Mouse (Mus musculus): Measurements from ENCODE around the gene Frmd4a.
"Not testable (repeated sequence)": the region's sequence is repeated elsewhere in the genome, so short reads cannot be mapped to it uniquely, and the experiment has no call there.

The Frmd4a gene

DNA sequence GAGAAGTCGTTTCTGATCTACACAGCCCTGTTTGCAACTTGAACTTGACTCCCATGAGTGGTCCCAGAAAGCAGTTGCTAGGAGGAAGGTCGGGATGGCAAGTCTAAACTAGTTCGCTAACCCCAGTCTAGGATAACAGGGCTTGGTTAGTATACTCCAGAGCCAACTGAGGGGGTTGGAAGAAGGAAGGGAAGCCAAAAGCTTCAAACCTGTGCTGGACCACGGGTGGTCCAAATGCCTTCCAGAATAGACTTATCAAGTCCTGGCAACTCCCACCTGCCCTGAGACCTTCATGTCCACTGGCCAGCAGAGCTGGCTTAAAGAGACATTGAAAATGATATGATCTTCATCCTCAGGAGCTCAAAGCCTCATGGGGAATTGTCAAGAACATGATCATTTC lies 318.4 kb downstream of the Frmd4a start:
- no peak for DNase-seq (ENCODE audit: low spot score in 2 of 2)

DNA sequence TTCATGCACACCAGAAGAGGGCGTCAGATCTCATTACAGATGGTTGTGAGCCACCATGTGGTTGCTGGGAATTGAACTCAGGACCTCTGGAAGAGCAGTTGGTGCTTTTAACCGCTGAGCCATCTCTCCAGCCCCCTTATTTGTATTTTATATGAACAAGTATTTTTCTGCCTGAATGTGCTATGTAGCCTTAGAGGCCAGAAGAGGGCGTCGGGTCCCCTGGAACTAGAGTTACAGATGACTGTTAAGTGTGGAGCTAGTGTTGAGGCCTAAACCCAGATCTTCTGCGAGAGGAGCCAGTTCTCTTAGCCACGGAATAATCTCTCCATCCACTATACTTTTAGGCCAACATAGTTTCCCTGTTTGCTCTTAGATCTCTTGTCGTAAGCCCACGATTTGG lies 320.8 kb downstream of the Frmd4a start:
- DNase-seq (ENCODE audit: low spot score in 2 of 2), result not testable (repeated sequence)

DNA sequence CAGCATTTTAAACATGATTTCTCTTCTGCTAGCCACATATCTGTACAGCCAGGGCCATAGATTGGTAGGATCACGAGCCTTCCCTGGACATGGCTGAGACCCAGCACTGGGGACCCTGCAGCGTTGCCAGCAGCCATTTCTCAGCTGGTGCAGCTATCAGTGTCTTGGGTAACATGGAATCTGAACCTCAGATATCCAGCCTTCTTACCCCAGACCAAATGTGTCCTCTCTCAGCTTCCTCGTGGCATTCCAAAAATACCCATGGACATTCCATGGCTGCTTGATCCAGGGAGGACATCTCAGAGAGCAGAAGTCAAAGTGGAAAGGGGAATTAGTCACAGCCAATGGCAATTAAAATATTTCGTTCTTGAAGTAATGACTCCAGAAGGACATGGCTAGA lies 321.6 kb downstream of the Frmd4a start:
- no peak for DNase-seq (ENCODE audit: low spot score in 2 of 2)

DNA sequence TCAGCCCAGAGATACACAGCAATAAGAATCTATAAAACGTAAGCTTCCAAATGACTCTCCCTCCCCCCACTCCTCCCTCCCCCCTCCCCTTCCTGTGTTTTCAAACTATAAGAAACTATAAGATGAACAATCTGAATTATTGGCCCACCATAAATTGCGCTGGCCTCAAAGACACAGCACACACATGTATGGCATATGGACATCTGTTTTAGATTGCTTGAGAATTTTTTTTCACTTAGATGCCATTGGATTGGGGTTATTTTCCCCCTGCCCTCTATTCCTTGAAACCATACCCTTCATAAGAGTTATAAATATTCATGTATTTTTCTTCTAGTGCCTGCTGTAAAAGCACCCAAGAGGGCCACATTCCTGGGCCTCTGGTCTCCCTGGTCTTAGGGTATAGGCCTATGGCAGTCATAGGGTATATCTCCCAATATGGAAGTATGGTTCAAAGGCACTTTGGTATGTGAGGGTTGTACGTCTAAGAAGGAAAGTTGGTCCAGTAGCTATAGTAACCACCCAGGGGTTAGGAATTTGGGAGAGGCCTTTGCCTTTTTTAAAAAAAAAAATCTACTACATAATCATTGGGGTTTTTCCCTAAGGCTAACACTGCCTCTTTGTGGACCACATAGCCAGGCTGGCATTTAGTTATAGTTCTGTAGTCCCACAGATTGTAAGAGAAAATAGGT lies 322.2 kb downstream of the Frmd4a start:
- no peak for DNase-seq (ENCODE audit: low spot score in 2 of 2)

DNA sequence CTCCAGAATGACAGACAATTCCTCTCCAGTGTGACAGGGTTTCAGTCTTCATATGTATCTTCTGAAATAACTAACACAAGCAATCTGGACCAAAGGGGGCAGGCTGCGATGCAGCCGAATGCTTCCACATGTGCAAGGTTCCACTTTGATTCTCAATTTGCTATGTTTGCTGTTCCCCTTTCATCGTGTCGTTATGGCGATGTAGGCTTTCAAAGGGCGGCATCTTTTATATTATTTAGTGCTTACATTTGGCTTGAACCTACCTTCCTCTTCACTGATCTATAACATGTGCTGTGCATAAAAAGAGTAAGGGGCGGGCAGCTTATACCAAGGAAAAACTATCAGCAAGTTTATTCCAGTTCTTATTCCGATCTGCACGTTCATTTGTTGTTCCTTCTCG lies 322.9 kb downstream of the Frmd4a start:
- DNase-seq (ENCODE audit: low spot score in 2 of 2), result no peak

DNA sequence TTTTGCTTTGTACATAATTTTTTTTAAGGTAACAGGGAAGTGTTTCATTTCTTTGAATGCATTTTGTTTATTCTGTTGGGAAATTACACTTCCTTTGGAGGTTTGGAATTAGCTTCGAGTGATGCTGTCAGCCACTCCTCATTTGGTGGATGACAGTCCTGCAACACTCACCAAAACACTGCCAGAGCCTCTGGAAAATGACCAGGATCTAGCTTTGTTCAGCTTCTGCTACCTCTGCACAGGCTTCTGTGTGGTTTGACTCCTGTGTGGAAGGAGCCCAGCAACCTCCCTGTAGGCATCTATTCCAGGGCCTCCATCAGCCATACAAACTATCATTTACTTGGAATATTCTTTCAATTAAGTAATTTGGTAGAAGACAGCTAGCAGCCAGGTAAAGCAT lies 323.6 kb downstream of the Frmd4a start:
- DNase-seq (ENCODE audit: low spot score in 2 of 2), result no peak

DNA sequence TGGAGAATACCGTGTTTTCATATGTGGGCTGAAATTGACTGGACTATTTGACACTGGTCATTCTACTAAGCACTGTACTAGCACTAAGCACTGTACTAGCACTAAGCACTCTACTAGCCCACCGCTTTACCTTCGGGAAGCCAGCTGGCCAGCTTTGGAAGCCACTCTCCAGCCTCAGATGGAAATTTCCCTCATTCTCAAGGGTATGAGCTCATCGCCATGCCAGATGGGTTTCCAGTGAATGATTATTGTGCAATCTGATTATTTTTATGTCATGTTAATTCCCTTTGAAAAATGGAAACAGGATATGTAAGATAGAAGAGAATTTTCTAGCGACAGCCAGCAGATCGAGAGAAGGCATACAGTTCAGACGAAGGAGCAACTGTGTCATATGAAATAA lies 324.5 kb downstream of the Frmd4a start:
- DNase-seq (ENCODE audit: low spot score in 2 of 2), result no peak

DNA sequence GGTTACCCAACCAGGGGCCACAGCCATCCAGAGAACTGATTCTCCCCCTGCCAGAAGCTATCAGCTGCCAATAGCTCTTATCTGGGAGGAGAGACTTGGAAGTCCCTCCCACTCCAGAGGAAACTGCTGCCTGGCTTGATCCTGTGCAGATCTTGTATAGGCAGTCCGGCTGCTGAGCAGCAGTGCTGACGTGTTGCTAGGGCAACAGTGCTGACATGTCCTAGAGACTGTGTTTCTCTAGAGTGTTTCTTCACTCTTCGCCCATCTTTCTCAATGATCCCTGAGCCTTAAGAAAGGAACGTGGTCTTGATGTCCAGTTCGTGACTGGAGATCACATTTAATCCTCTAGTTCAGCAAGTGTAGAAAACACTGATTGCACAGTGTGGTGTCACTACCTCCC lies 326.9 kb downstream of the Frmd4a start:
- no peak for DNase-seq (ENCODE audit: low spot score in 2 of 2)

DNA sequence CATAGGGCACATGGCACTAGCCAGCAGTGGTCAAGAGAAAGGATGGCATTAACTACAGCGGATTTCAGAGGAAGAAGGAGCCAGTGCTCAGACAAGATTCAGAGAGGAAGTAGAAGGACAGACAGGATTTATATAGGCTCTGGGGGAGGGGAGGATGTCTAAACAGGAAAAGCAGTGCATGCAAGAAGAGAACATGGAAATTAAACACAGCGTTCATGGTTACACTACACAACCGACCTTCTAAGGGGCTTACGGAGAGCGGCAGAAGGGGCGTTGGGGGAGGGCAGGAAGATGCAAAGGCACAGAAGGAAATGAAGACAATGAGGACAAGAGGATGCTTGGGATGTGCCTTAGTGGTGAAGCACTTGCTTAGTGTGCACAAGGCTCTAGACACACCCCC lies 328.7 kb downstream of the Frmd4a start:
- no peak for DNase-seq (ENCODE audit: low spot score in 2 of 2)

DNA sequence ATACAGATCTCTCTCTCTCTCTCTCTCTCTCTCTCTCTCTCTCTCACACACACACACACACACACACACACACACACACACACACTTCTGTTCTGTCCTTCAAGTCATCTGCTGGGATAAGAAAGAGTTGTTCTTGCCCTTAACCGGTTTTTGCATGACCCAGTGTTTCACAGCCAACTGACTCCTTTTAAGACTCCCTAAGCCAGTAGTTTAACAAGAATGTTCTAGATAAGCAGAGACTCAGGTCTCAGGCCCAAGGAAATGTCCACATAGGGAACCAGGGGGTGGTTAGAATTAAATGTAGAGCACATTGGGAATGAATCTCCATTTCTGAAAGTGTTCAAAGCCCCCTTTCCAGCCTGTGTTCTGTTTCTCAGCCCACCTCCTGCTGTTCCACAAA lies 329.4 kb downstream of the Frmd4a start:
- no peak for DNase-seq (ENCODE audit: low spot score in 2 of 2)

DNA sequence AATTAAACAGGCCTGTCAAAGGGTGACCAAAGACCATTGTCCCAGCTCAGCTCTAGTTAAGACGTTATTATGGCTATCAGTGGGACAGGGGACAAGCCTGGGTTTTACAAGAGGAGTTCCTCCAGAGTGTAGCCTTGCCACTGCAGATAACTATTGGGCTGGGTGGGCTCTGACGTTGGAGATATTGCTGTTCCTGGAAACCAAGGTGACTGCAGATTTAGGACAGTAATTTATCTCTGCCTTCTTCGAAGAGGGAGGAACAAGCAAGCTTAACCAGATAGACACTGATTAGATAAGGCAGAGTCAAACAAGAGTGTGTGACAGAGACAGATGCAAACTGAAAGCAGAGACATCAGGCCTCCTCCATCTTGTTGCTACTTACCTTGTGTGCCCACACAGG lies 330.3 kb downstream of the Frmd4a start:
- DNase-seq (ENCODE audit: low spot score in 2 of 2), result no peak

DNA sequence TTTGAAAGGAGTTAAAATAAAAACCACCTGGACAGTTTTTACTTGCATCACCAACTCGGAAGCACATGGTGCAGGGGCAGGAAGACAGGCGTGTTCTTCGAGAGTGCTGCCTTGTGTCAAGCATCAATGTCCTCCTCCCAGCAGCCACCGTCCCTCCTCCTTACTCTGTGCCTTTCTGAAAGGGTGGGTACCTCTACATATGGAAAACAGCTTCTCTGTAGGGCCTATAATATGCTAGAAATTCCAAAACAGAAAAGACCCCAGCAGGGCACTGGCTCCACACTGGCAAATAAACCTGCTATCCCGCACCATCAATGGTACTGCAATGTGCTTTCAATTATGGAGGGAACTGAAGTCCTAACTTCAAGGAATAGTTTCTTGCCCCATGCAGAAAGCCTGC lies 331.0 kb downstream of the Frmd4a start:
- no peak for DNase-seq (ENCODE audit: low spot score in 2 of 2)

DNA sequence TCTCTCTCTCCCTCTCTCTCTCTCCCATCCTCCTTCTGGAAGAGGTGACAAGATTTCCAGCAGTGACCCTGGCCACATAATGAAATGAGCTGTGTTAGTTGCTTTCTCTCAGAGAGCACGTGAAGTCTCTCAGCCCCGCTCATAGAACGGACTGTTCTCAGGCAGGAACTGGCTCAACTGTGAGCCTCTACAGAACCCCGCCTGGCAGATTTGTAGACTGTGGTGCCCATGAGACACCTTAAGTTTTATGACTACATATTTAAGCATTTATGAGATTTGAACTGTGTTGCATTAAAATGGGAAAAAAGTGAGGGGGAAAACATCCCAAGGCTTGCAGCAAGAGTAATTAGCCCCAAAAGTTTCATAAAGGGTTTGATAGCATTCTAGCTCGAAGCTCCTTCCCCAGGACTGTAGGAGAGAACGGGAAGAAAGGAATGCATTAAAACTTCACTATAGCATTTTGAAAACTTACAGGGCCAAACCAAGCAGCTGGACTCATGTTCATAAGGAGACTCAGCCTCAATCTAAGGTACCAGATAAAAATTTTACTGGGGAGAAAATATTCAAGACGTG lies 339.4 kb downstream of the Frmd4a start:
- DNase-seq (ENCODE audit: low spot score in 2 of 2), result no peak

DNA sequence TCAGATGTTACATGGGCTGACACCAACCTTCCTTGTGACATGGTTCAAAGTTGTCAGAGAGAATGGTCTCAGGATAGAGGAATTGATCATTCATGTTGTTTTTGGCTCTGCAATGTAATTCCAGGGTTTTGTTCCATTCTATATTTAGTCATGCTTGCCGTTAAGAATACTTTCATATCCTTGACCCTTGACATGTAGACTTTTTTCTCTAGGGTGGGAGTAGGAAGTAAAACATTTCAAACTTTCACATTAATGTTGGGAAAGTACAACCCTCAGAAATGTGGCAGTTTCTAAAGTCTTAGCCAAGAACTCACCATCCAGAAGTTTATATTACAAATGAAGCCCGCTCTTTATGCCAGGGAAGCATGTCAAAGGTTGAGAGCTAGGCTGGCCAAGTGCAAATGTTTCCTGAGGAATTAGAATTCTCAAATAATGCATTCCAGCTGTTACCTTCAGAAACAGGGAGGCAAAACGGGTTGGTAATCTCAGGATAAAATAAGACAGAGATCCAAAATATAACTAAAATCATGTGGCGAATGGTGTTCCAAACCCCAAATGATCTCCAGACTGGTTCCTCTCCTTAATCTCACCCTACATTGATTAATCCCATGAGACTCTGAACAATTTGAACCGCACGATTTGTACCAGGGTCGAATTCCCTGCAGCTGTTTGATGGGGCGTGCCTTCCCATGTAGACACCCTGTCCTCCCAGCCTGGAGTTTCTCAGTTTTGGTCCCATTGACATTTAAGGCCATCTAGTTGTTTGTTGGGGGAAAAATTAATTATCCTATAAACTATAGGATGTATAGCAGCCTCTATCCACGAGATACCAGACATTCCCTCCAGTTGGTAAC lies 344.7 kb downstream of the Frmd4a start:
- no peak for DNase-seq (ENCODE audit: low spot score in 2 of 2)

DNA sequence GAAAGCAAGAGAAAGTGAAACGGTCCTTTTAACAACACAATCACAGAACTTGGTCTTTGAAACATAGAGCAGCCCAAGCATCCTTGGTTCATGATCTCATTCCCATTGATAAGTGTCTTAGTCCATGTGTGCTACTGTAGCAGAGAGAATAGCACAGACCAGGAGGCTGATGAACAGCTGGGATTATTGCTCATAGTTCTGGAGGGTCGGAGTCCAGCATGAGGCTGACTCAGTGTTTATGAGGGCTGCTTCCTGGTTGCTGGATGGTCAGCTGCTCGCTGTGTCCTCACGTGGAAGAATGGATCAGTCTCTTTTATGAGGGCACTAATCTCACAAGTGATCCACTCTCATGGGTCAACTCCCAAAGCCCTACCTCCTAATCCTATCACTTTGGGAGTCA lies 347.4 kb downstream of the Frmd4a start:
- DNase-seq (ENCODE audit: low spot score in 2 of 2), result no peak

DNA sequence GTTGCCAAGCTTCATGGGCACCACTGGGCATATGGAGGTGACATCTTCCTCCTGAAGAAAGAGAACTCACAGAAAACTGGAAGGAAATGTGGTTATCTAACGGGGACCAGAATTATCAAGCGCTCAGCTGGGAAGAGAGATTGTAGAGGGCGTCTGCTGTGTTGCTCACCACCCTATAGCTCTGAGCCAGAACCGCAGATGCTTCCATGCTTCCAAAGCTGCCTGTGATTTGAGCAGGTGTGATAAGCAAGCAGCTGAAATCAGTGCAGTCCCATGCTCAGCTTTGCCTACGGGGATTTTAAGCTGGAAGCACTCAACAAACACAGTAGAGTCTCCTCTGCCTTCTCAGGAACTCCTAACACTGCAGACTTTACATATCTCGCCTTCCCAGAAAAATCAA lies 351.0 kb downstream of the Frmd4a start:
- no peak for DNase-seq (ENCODE audit: low spot score in 2 of 2)

DNA sequence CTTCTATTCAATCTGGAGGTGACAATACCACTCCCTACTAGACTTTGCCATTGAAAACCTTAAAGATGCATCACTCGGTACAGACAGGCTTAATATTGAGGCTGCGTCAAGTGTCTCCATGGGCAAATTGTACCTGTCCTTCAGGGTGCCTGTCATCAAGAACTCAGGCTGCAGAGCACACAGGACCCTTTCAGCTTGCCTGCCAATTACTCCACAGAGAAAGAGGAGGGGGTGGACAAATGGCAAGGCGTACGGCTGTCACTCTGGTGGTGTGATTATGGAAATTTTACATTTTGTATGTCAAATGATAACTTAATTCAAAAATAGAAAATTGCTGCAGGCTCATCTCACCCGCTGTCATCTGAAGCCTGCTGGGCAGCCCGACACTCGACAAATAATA lies 353.0 kb downstream of the Frmd4a start:
- no peak for DNase-seq (ENCODE audit: low spot score in 2 of 2)

DNA sequence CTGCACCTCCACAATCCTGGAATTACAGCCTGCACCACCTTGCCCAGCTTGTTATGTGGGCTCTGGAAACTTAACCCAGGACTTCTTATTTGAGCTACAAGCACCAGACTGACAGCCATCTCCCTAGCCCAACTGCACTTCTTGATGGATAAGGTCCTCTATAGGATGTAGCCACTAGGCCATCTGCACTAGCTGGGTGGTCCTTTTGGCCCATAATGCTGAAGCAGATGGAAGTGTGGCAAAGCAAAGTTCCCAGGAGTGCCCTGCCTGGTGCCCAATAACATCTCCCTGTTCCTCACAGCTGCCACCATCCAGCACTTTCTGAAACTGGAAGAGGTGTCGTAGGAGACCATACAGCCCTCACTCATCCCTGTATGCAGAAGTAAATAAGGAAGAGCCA lies 353.8 kb downstream of the Frmd4a start:
- DNase-seq (ENCODE audit: low spot score in 2 of 2), result no peak

DNA sequence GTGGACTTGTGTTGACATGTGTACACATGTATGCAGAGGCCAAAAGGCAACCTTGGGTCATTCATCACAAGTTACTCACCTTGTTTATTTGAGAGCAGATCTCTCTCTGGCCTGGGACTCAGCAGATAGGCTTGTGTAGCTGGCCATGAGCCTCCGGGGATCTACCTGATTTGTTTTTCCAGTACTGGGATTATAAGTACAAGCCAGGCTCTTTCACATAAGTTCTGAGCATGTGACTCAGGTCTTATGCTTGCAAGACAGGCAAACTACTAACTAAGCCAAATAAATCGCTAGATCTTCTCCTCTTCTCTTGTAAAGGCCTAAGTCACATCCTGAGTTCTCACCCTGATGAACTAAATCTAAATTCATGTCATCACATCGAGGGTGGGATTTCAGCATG lies 361.3 kb downstream of the Frmd4a start:
- no peak for DNase-seq (ENCODE audit: low spot score in 2 of 2)

DNA sequence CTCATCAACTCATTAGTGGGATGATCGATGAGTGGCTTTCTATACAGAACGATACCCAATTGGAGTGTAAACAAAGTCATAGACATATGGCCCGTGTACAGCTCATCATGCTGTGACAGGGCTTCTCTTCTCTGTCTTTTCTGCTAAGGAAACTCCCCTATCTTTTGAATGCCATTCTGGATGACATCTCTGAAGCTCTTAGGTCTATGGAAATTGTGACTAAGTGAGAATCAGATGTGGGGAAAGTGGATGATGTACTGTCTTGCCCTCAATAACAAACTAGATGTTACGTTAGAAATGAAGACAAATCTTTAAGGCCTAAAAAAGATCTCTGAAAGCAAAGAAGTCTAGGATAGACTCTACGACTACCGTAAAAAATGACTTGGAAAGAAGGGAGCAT lies 362.9 kb downstream of the Frmd4a start:
- no peak for DNase-seq (ENCODE audit: low spot score in 2 of 2)

DNA sequence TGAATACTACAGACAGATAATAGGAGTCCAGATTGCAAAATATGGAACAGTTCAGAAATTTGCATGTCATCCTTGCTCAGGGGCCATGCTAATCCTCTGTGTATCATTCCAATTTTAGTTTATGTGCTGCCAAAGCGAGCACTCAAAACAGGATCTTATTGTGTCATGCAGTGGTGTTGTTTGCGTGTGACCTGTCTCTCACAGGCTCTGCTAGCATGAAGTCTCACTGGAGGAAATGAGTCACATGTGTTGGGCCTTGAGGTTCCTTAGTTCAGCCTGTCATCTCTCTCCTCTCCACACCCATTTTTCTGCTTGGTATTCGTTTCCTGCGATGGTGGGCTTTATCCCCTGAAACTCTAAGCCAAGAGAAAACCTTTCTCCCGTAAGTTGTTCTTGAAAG lies 363.4 kb downstream of the Frmd4a start:
- DNase-seq (ENCODE audit: low spot score in 2 of 2), result no peak

DNA sequence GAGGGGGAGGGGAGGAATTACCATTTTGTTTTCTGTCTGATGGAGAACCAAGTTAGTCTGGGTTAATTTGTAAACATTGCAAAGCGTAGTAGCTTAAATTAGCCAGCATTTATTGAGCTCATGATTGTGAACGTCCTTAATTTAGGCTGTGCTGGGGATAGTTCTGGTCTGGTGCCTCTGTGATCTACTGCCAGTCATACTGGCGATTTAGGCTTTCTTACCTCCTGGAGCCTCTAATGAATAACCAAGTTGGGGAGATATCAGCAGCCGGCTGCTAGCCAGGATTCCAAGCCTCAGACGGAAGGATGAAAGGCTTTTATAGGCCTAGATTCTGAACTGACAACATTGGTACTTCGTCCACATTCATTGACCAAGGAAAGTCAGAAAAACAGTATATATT lies 369.0 kb downstream of the Frmd4a start:
- DNase-seq (ENCODE audit: low spot score in 2 of 2), result no peak

DNA sequence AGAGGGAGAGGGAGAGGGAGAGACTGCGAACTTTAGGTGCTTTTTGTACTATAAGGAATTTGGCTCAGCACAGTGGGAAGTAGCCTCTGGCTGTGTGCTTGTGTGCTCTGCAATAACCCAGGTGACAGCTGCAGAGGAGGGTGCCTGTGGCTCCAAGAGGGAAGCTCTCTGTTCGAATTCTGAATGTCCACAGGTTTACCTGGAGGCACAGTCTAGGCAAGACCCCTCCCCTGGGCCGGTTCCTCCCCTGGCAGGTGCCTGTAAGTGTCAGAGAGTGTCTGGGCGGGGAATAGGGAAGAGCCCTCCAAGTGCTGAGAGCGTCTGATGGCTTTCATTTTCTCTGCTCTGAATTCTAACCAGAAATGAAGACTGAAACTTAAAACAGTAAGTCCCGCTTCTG lies 371.8 kb downstream of the Frmd4a start:
- no peak for DNase-seq (ENCODE audit: low spot score in 2 of 2)

Data from urinary bladder, postnatal 4 days (tissue).